ENCODE assay signal across 25 mouse cellular contexts in the genomic region with DNA sequence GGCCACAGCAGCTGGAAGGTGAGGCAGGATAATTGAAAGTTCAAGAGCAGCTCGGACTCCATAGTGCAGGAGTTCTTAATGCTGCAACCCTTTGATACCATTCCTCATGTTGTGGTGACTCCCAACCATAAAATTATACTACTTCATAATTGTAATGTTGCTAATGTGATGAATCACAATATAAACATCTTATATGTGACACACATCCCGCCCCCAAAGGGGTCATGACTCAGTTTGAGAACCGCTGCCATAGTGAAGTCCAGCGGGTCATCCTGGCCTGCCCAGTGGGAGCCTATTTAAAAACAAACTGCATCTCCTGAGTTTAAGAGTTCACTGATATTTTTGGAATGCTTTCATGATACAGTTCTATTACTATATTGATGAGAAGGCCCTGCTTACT.
DNase-seq lines count a peak whose midpoint lies in the region; ATAC-seq and TF ChIP-seq lines count a peak whose summit lies in the region.
"Had no signal": no experiment of that assay in that cellular context is flagged by ENCODE, and none has a peak within 500 bp of the region (broad histone marks: within the 10 kb centered on the region; RNA-seq: fewer than 3 reads in every experiment).

No protein-coding gene starts in this region.

- H3K4me2 ChIP-seq in myocyte (ENCODE audit: low read depth) = peak overlapping the region; percentile 6
- no peak overlapping the region for H3K4me2 ChIP-seq in midbrain, postnatal 0 days (ENCODE audit: low read depth, low read length, poor library complexity, severe bottlenecking)

- H3K36me3 ChIP-seq in C2C12 (ENCODE audit: control insufficient read depth, insufficient read depth) (no peaks in the 10 kb centered on the region), myocyte (ENCODE audit: control insufficient read depth, insufficient read depth) (no peaks in the 10 kb centered on the region)
- no peaks in the 10 kb centered on the region for H3K36me3 ChIP-seq in midbrain, postnatal 0 days (ENCODE audit: insufficient read depth, low read length)
- H3K36me3 ChIP-seq: G1E had no signal

- intact Hi-C loops in left cerebral cortex, adult 2 months (cut with DNase I) = no loop called here

- H3K9ac ChIP-seq in midbrain, postnatal 0 days (replicated peaks; ENCODE audit: low read length, poor library complexity, severe bottlenecking) = no peak overlapping the region

- H3K4me3 ChIP-seq in C2C12 (ENCODE audit: insufficient read depth, poor library complexity, severe bottlenecking) (no peak overlapping the region), myocyte (no peak overlapping the region)
- no peak overlapping the region for H3K4me3 ChIP-seq in midbrain, postnatal 0 days (ENCODE audit: low read depth, low read length)
- H3K4me3 ChIP-seq in left cerebral cortex, adult 2 months = no peak overlapping the region

- no peaks in the 10 kb centered on the region for H3K79me2 ChIP-seq in C2C12 (ENCODE audit: control insufficient read depth, insufficient read depth)
- no peaks in the 10 kb centered on the region for H3K79me2 ChIP-seq in myocyte (ENCODE audit: control insufficient read depth, insufficient read depth)

- no peaks in the 10 kb centered on the region for H3K9me3 ChIP-seq in midbrain, postnatal 0 days (ENCODE audit: low read length)
- H3K9me3 ChIP-seq: G1E had no signal

- no peaks in the 10 kb centered on the region for H3K79me3 ChIP-seq in C2C12 (ENCODE audit: low read depth)

- no peak for TF ChIP-seq CTCF in C2C12 (IDR thresholded peaks at IDR 0.05; ENCODE audit: control insufficient read depth, insufficient read depth, insufficient read length)
- TF ChIP-seq CTCF in midbrain, postnatal 0 days (IDR thresholded peaks at IDR 0.05) = no peak
- no peak for TF ChIP-seq CTCF in left cerebral cortex, adult 2 months (IDR thresholded peaks at IDR 0.05)

- no peak for ATAC-seq in midbrain, postnatal 0 days (ENCODE audit: low FRiP score)
- ATAC-seq: activated CD4-positive, CD25-positive, alpha-beta regulatory T cell, adult 4 months; CD4-positive, CD25-positive, alpha-beta regulatory T cell, adult 4 months; Patski had no signal

- H3K27ac ChIP-seq in midbrain, postnatal 0 days (ENCODE audit: low read depth, low read length) = no peak overlapping the region
- no peak overlapping the region for H3K27ac ChIP-seq in left cerebral cortex, adult 2 months

- 89% methylated on average over 4 of the region's 4 CpGs for WGBS in midbrain, postnatal 0 days

- no peak for TF ChIP-seq POLR2A in myocyte (IDR thresholded peaks at IDR 0.05; ENCODE audit: insufficient read length, low read depth)

- H3ac ChIP-seq in C2C12 (ENCODE audit: control insufficient read depth, insufficient read length, low read depth) = no peak overlapping the region
- no peak overlapping the region for H3ac ChIP-seq in myocyte (ENCODE audit: control insufficient read depth, insufficient read length)

- DNase-seq in 3T3-L1 (ENCODE audit: low read depth, low spot score) (peak; percentile 69), NIH3T3 (ENCODE audit: low read depth) (peak; percentile 37)
- no peak for DNase-seq in layer of hippocampus, postnatal 10 days (ENCODE audit: low spot score in 2 of 2)
- DNase-seq in midbrain, postnatal 0 days (ENCODE audit: low spot score) = no peak
- no peak for DNase-seq in adrenal gland, postnatal 14 days
- DNase-seq in left cerebral cortex, adult 2 months (ENCODE audit: extremely low spot score in 1 of 2, low spot score in 2 of 2) = no peak
- DNase-seq: adrenal gland, adult 2 months; adrenal gland, adult 8-10 months; adrenal gland, postnatal 10 days; adrenal gland, postnatal 25 days; adrenal gland, postnatal 36 days; B cell, adult 2 months; cerebellum, adult 11 months; cerebellum, adult 11-12 months; cerebellum, adult 18-20 months; cerebellum, adult 2 months; cerebellum, adult 8-10 months; cerebellum, adult 9-10 months had no signal

- H3K4me1 ChIP-seq in midbrain, postnatal 0 days (ENCODE audit: insufficient read depth, low read length) = no peaks in the 10 kb centered on the region

- H3K27me3 ChIP-seq in C2C12 (ENCODE audit: control insufficient read depth, insufficient read depth, insufficient read length) = no peaks in the 10 kb centered on the region
- H3K27me3 ChIP-seq in myocyte (ENCODE audit: control insufficient read depth, insufficient read depth, insufficient read length) = no peaks in the 10 kb centered on the region
- H3K27me3 ChIP-seq in midbrain, postnatal 0 days (ENCODE audit: insufficient read depth, low read length) = peaks cover 4% of the 10 kb centered on the region; the same call in 1 of the 2 replicates
- H3K27me3 ChIP-seq: CH12.LX, Patski had no signal

TF ChIP-seq in C2C12, 6 proteins besides CTCF, POLR2A, EP300 and RAD21:
- no peak for TF ChIP-seq MAX (IDR thresholded peaks at IDR 0.05)
- TF ChIP-seq FOSL1 (IDR thresholded peaks at IDR 0.05; ENCODE audit: insufficient read depth, low read length, poor library complexity, severe bottlenecking) = peak; percentile 66
- no peak for TF ChIP-seq MYOG (IDR thresholded peaks at IDR 0.05; ENCODE audit: control insufficient read depth, extremely low read depth, insufficient read length)
- TF ChIP-seq MYOD1 (IDR thresholded peaks at IDR 0.05; ENCODE audit: control insufficient read depth, insufficient read length, low read depth) = peak; percentile 52
- peak; percentile 2 for TF ChIP-seq CEBPB (IDR thresholded peaks at IDR 0.05; ENCODE audit: low read depth)
- TF ChIP-seq USF1 (IDR thresholded peaks at IDR 0.05; ENCODE audit: low read depth) = no peak

TF ChIP-seq in myocyte, 11 proteins besides CTCF, POLR2A, EP300 and RAD21:
- TF ChIP-seq MYOG (IDR thresholded peaks at IDR 0.05; ENCODE audit: control insufficient read depth in 1 of 3, insufficient read depth in 1 of 3, insufficient read length in 2 of 3, low read depth in 2 of 3) (no peak), MAX (IDR thresholded peaks at IDR 0.05; ENCODE audit: low read depth) (no peak), TCF12 (IDR thresholded peaks at IDR 0.05; ENCODE audit: insufficient read depth, poor library complexity, severe bottlenecking) (no peak), POLR2AphosphoS2 (IDR thresholded peaks at IDR 0.05; ENCODE audit: insufficient read length, low read depth) (no peak), E2F4 (IDR thresholded peaks at IDR 0.05; ENCODE audit: insufficient read depth) (no peak), TCF3 (IDR thresholded peaks at IDR 0.05; ENCODE audit: insufficient read length, low read depth) (no peak), MYOD1 (IDR thresholded peaks at IDR 0.05; ENCODE audit: control insufficient read depth in 1 of 3, insufficient read length in 2 of 3, low read depth in 2 of 3) (no peak), CEBPB (IDR thresholded peaks at IDR 0.05; ENCODE audit: insufficient read depth, poor library complexity, severe bottlenecking) (no peak), USF1 (IDR thresholded peaks at IDR 0.05; ENCODE audit: low read depth) (no peak), SRF (IDR thresholded peaks at IDR 0.05; ENCODE audit: control insufficient read depth, insufficient read length, low read depth) (no peak), REST (IDR thresholded peaks at IDR 0.05; ENCODE audit: insufficient read depth, insufficient read length) (no peak)

Comparison
In these comparisons a context has a peak if more than half of its experiments do, and no peak if none do; other contexts are left out.
1. DNase-seq: peak in 3T3-L1 (single experiment) and NIH3T3 (single experiment); none in layer of hippocampus, postnatal 10 days (0 of 2), midbrain, postnatal 0 days (single experiment), adrenal gland, postnatal 14 days (single experiment) and left cerebral cortex, adult 2 months (0 of 2).